In genomic region chr10:4289171-4289570, GRCm38 (mm10) we compare ENCODE assay signal across 19 mouse cellular contexts. TPM values are rescaled to one million over a fixed set of nuclear protein-coding genes. Genes with fewer than 3 reads are reported as not detected.
DNase-seq lines count a peak whose midpoint lies in the region; ATAC-seq and TF ChIP-seq lines count a peak whose summit lies in the region.
"Had no signal": no experiment of that assay in that cellular context is flagged by ENCODE, and none has a peak within 500 bp of the region (broad histone marks: within the 10 kb centered on the region; RNA-seq: fewer than 3 reads in every experiment).

No protein-coding gene starts in this region.

- DNase-seq in cerebellum, postnatal 14 days = peak; percentile 30 to 35
- no peak for DNase-seq in limb, embryonic 10.5 days (ENCODE audit: low spot score)
- no peak for DNase-seq in ES-E14 (ENCODE audit: low read depth, low spot score)
- no peak for DNase-seq in Patski (ENCODE audit: low read depth, low spot score)
- DNase-seq in adrenal gland, postnatal 4 days (ENCODE audit: low spot score in 2 of 2) = no peak
- DNase-seq: adrenal gland, postnatal 10 days; cerebellum, adult 9-10 months; gastrocnemius, adult 2 months; gastrocnemius, postnatal 25 days; kidney, adult 2 months had no signal

- H3K9me3 ChIP-seq in limb, embryonic 12.5 days = no peaks in the 10 kb centered on the region
- no peaks in the 10 kb centered on the region for H3K9me3 ChIP-seq in limb, embryonic 10.5 days (replicated peaks)
- H3K9me3 ChIP-seq in ES-E14 (ENCODE audit: control insufficient read depth, insufficient read depth, low read depth, low read length) = no peaks in the 10 kb centered on the region
- H3K9me3 ChIP-seq: embryonic facial prominence, embryonic 13.5 days; forebrain, embryonic 13.5 days; heart, embryonic 12.5 days; hindbrain, embryonic 10.5 days; hindbrain, embryonic 15.5 days had no signal

- no peak for ATAC-seq in cerebellum, adult (ENCODE audit: insufficient number of reproducible peaks, low FRiP score, low TSS enrichment)
- peak; percentile 18; the same call in 1 of the 2 replicates for ATAC-seq in limb, embryonic 12.5 days (ENCODE audit: insufficient number of reproducible peaks, insufficient read depth, low FRiP score, low TSS enrichment, low read depth)
- peak; percentile 55 for ATAC-seq in Patski
- ATAC-seq: forebrain, embryonic 13.5 days; intestine, embryonic 16.5 days had no signal

- TF ChIP-seq CTCF in Patski (IDR thresholded peaks at IDR 0.05) = no peak

- peaks cover 17% of the 10 kb centered on the region for H3K4me1 ChIP-seq in limb, embryonic 12.5 days (replicated peaks)
- H3K4me1 ChIP-seq in limb, embryonic 10.5 days = peaks cover 7% of the 10 kb centered on the region; the same call in 1 of the 2 replicates
- H3K4me1 ChIP-seq in ES-E14 (ENCODE audit: control insufficient read depth in 2 of 2, insufficient read depth in 2 of 2, low read length in 2 of 2, poor library complexity in 1 of 2) = peaks cover 12 to 25% of the 10 kb centered on the region in 2 experiments
- H3K4me1 ChIP-seq: forebrain, embryonic 13.5 days; hindbrain, embryonic 15.5 days had no signal

- no peak overlapping the region for H3K9ac ChIP-seq in limb, embryonic 12.5 days (replicated peaks)
- peak overlapping the region; percentile 59; the same call in 1 of the 2 replicates for H3K9ac ChIP-seq in ES-E14 (ENCODE audit: insufficient read depth, low read depth, low read length, poor library complexity, severe bottlenecking)
- H3K9ac ChIP-seq: embryonic facial prominence, embryonic 13.5 days; forebrain, embryonic 13.5 days; heart, embryonic 12.5 days; hindbrain, embryonic 15.5 days had no signal

- H3K27ac ChIP-seq in limb, embryonic 12.5 days = peak overlapping the region; percentile 32; the same call in 1 of the 2 replicates
- no peak overlapping the region for H3K27ac ChIP-seq in limb, embryonic 10.5 days
- peak overlapping the region; percentile 96 for H3K27ac ChIP-seq in ES-E14 (ENCODE audit: insufficient read depth, low read depth, low read length, poor library complexity, severe bottlenecking)
- H3K27ac ChIP-seq: embryonic facial prominence, embryonic 13.5 days; forebrain, embryonic 13.5 days; gastrocnemius, adult 2 months; hindbrain, embryonic 10.5 days; hindbrain, embryonic 15.5 days had no signal

- in situ Hi-C loops in ES-E14 (cut with MboI; ENCODE audit: low sequenced_read_pairs in 2 of 2, unreplicated experiment in 2 of 2) (no loop called here), Patski (cut with MboI; ENCODE audit: low pct_unique_long_range_greater_than_20kb) (no loop called here)

- no peaks in the 10 kb centered on the region for H3K27me3 ChIP-seq in limb, embryonic 12.5 days
- no peaks in the 10 kb centered on the region for H3K27me3 ChIP-seq in limb, embryonic 10.5 days (ENCODE audit: low read depth, poor library complexity, severe bottlenecking)
- no peaks in the 10 kb centered on the region for H3K27me3 ChIP-seq in Patski
- H3K27me3 ChIP-seq: embryonic facial prominence, embryonic 13.5 days; forebrain, embryonic 13.5 days; heart, embryonic 12.5 days; hindbrain, embryonic 15.5 days had no signal

- WGBS in limb, embryonic 12.5 days = 50% methylated on average over 5 of the region's 5 CpGs
- WGBS in limb, embryonic 10.5 days = 66% methylated on average over 5 of the region's 5 CpGs

- POLR2A ChIA-PET in Patski (lab: Charles Lee) = interaction anchor here (0.5 to 1.2 kb wide), 2 partner anchors 18 to 43 kb away, joined by 3 read pairs; no protein-coding TSS in a partner anchor

- no peaks in the 10 kb centered on the region for H3K36me3 ChIP-seq in limb, embryonic 12.5 days
- H3K36me3 ChIP-seq in limb, embryonic 10.5 days = no peaks in the 10 kb centered on the region
- peaks cover 6% of the 10 kb centered on the region for H3K36me3 ChIP-seq in ES-E14 (ENCODE audit: control insufficient read depth, insufficient read depth, low read length, poor library complexity, severe bottlenecking)
- H3K36me3 ChIP-seq: embryonic facial prominence, embryonic 13.5 days; heart, embryonic 12.5 days; hindbrain, embryonic 10.5 days; hindbrain, embryonic 15.5 days had no signal

- no peak overlapping the region for H3K4me2 ChIP-seq in limb, embryonic 12.5 days
- H3K4me2 ChIP-seq: embryonic facial prominence, embryonic 13.5 days; forebrain, embryonic 13.5 days; heart, embryonic 12.5 days; hindbrain, embryonic 15.5 days had no signal

- CTCF ChIA-PET in Patski (lab: Charles Lee) = interaction anchor here (0.9 to 2.1 kb wide), 6 partner anchors 17 to 208 kb away, joined by 3 to 5 read pairs (median 4); no protein-coding TSS in a partner anchor

- no peak overlapping the region for H3K4me3 ChIP-seq in limb, embryonic 12.5 days (replicated peaks)
- H3K4me3 ChIP-seq in limb, embryonic 10.5 days = no peak overlapping the region
- H3K4me3 ChIP-seq in ES-E14 (ENCODE audit: insufficient read depth in 1 of 2, low read depth in 1 of 2, low read length in 2 of 2, poor library complexity in 1 of 2, severe bottlenecking in 1 of 2) = peak overlapping the region; percentile 41 to 51
- H3K4me3 ChIP-seq: embryonic facial prominence, embryonic 13.5 days; forebrain, embryonic 13.5 days; gastrocnemius, adult 2 months; heart, embryonic 12.5 days; hindbrain, embryonic 10.5 days; hindbrain, embryonic 15.5 days had no signal

TF ChIP-seq in ES-E14, 5 proteins besides CTCF, POLR2A, EP300 and RAD21:
- TF ChIP-seq HCFC1 (IDR thresholded peaks at IDR 0.05; ENCODE audit: borderline replicate concordance, insufficient read depth, low read length) (no peak), ZC3H11A (IDR thresholded peaks at IDR 0.05; ENCODE audit: borderline replicate concordance, low read depth, low read length) (no peak)

RNA-seq across cellular contexts. Expression of gene Akap12, which starts 23.0 kb away (rescaled TPM):
- 15.7 and 18.1 TPM in 2 replicates for polyA plus RNA-seq in limb, embryonic 12.5 days (2016; fragmentation: Nextera tagmentation; extraction: Ambion mirVana)
- 8.4 and 9.0 TPM in 2 replicates for polyA plus RNA-seq in limb, embryonic 10.5 days (2016; fragmentation: Nextera tagmentation; extraction: Ambion mirVana)
- 346 and 466 TPM in 2 replicates for total RNA-seq in ES-E14 (2012; rRNA removed)
- polyA plus RNA-seq in Patski (2021) = 367 TPM
- 10 to 100 TPM; 58.7 to 74.8 TPM for total RNA-seq in adrenal gland, postnatal 4 days (2021)
- total RNA-seq: granulocyte monocyte progenitor cell, adult 5-6 weeks had no signal

Comparison
In these comparisons a context has a peak if more than half of its experiments do, and no peak if none do; other contexts are left out.
1. DNase-seq: peak in cerebellum, postnatal 14 days (2 of 2); none in limb, embryonic 10.5 days (single experiment), ES-E14 (single experiment), Patski (single experiment) and adrenal gland, postnatal 4 days (0 of 2).
2. H3K4me3 ChIP-seq: peak in ES-E14 (2 of 2); none in limb, embryonic 12.5 days (single experiment) and limb, embryonic 10.5 days (single experiment).
3. RNA of gene Akap12, which starts 23.0 kb away (polyA plus RNA-seq): 367 TPM in Patski (single experiment); 15.7 to 18.1 TPM in limb, embryonic 12.5 days and 8.4 to 9.0 TPM in limb, embryonic 10.5 days; every median in the first group is over 10 times any median in the second.